12 mouse cellular contexts compared by ENCODE assay signal in the genomic region with DNA sequence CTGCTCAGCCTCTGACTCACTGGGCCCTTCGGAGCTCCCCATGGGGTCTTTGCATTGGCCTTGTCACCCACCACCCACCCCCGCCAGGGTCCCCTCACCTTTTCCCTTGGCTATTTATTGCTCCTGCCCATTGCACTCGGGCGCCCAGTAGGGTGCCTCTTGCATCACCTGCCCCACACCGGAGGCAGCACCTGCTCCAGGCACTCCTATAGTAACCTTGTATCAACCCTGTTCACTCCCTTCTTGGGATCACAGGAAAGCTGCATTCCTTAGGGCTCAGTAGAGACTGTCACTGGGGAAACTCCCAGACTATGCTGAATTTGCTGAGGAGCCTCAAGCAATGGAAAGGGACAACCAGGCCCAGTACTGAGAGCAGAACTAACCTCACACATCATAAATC. TPM values are rescaled to one million over a fixed set of nuclear protein-coding genes. Genes with fewer than 3 reads are reported as not detected.
DNase-seq lines count a peak whose midpoint lies in the region; ATAC-seq and TF ChIP-seq lines count a peak whose summit lies in the region.
"Had no signal": no experiment of that assay in that cellular context is flagged by ENCODE, and none has a peak within 500 bp of the region (broad histone marks: within the 10 kb centered on the region; RNA-seq: fewer than 3 reads in every experiment).

No protein-coding gene starts in this region.

- no peak for DNase-seq in heart, adult 2 months
- no peak for DNase-seq in ES-E14 (ENCODE audit: low read depth, low spot score)
- no peak for DNase-seq in liver, postnatal 0 days
- no peak for DNase-seq in left cerebral cortex, postnatal 10 days (ENCODE audit: extremely low spot score in 1 of 2, low spot score in 2 of 2)
- DNase-seq in kidney, postnatal 10 days = no peak
- DNase-seq: cerebellum, adult 9-10 months had no signal

- no peak for ATAC-seq in heart, embryonic 14.5 days (ENCODE audit: insufficient number of reproducible peaks, insufficient read depth, low FRiP score, low read depth)
- ATAC-seq in intestine, embryonic 16.5 days = peak; percentile 77
- ATAC-seq in liver, postnatal 0 days = peak; percentile 16; the same call in 1 of the 2 replicates
- ATAC-seq: CD4-positive, CD25-positive, alpha-beta regulatory T cell, adult 4 months; midbrain, embryonic 16.5 days had no signal

- H3K79me2 ChIP-seq in heart, adult 2 months (replicated peaks; ENCODE audit: control insufficient read depth, insufficient read depth, low read length) = no peaks in the 10 kb centered on the region

- H3K9me3 ChIP-seq in heart, embryonic 14.5 days (ENCODE audit: control insufficient read depth, low read length) = peaks cover 9% of the 10 kb centered on the region
- H3K9me3 ChIP-seq in ES-E14 (ENCODE audit: control insufficient read depth, insufficient read depth, low read depth, low read length) = no peaks in the 10 kb centered on the region
- H3K9me3 ChIP-seq in intestine, embryonic 16.5 days (ENCODE audit: control insufficient read depth, low read length) = peaks cover 10% of the 10 kb centered on the region
- no peaks in the 10 kb centered on the region for H3K9me3 ChIP-seq in liver, postnatal 0 days (ENCODE audit: low read length)

- no peak overlapping the region for H3K4me3 ChIP-seq in heart, embryonic 14.5 days (ENCODE audit: control insufficient read depth in 1 of 2, insufficient read depth in 1 of 2, low read depth in 1 of 2, low read length in 2 of 2)
- H3K4me3 ChIP-seq in heart, adult 2 months = no peak overlapping the region
- peak overlapping the region; percentile 52 to 62 for H3K4me3 ChIP-seq in ES-E14 (ENCODE audit: insufficient read depth in 1 of 2, low read depth in 1 of 2, low read length in 2 of 2, poor library complexity in 1 of 2, severe bottlenecking in 1 of 2)
- peak overlapping the region; percentile 15; the same call in 1 of the 2 replicates for H3K4me3 ChIP-seq in intestine, embryonic 16.5 days (ENCODE audit: low read length)
- peak overlapping the region; percentile 24; the same call in 1 of the 2 replicates for H3K4me3 ChIP-seq in liver, postnatal 0 days (ENCODE audit: low read depth, low read length)
- H3K4me3 ChIP-seq: neural tube, embryonic 13.5 days had no signal

- no peak for TF ChIP-seq CTCF in heart, adult 2 months (IDR thresholded peaks at IDR 0.05)
- TF ChIP-seq CTCF in liver, postnatal 0 days (IDR thresholded peaks at IDR 0.05; ENCODE audit: low read depth) = no peak

- peaks cover 12 to 22% of the 10 kb centered on the region in 2 experiments; a peak in 3 of 4 replicates for H3K4me1 ChIP-seq in heart, embryonic 14.5 days (ENCODE audit: control insufficient read depth in 2 of 2, insufficient read depth in 2 of 2, low read length in 2 of 2)
- H3K4me1 ChIP-seq in heart, adult 2 months (ENCODE audit: control insufficient read depth, insufficient read depth, low read length) = no peaks in the 10 kb centered on the region
- H3K4me1 ChIP-seq in ES-E14 (ENCODE audit: control insufficient read depth in 2 of 2, insufficient read depth in 2 of 2, low read length in 2 of 2, poor library complexity in 1 of 2) = peaks cover 0 to 22% of the 10 kb centered on the region in 2 experiments; a peak in 2 of 4 replicates
- peaks cover 35% of the 10 kb centered on the region for H3K4me1 ChIP-seq in intestine, embryonic 16.5 days (ENCODE audit: control insufficient read depth, insufficient read depth, low read length)
- peaks cover 13% of the 10 kb centered on the region for H3K4me1 ChIP-seq in liver, postnatal 0 days (ENCODE audit: insufficient read depth)

- peak overlapping the region; percentile 47; the same call in 1 of the 2 replicates for H3K4me2 ChIP-seq in heart, embryonic 14.5 days (ENCODE audit: low read length)
- peak overlapping the region; percentile 24 for H3K4me2 ChIP-seq in intestine, embryonic 16.5 days (ENCODE audit: low read depth, low read length)
- H3K4me2 ChIP-seq in liver, postnatal 0 days (ENCODE audit: low read depth, low read length) = peak overlapping the region; percentile 59
- H3K4me2 ChIP-seq: neural tube, embryonic 13.5 days had no signal

- no peak for TF ChIP-seq EP300 in heart, adult 2 months (IDR thresholded peaks at IDR 0.05; ENCODE audit: insufficient read depth, low read depth, low read length)
- no peak for TF ChIP-seq EP300 in liver, postnatal 0 days (IDR thresholded peaks at IDR 0.05; ENCODE audit: low read depth)

- no peaks in the 10 kb centered on the region for H3K27me3 ChIP-seq in heart, embryonic 14.5 days (ENCODE audit: control insufficient read depth, insufficient read depth, low read length)
- H3K27me3 ChIP-seq in heart, adult 2 months (ENCODE audit: control insufficient read depth, insufficient read depth, low read length) = no peaks in the 10 kb centered on the region
- H3K27me3 ChIP-seq in intestine, embryonic 16.5 days (replicated peaks; ENCODE audit: control insufficient read depth, insufficient read depth, low read length) = no peaks in the 10 kb centered on the region
- no peaks in the 10 kb centered on the region for H3K27me3 ChIP-seq in liver, postnatal 0 days (ENCODE audit: insufficient read depth, low read length)
- H3K27me3 ChIP-seq: neural tube, embryonic 13.5 days had no signal

- H3K36me3 ChIP-seq in heart, embryonic 14.5 days (ENCODE audit: control insufficient read depth, insufficient read depth, low read length) = no peaks in the 10 kb centered on the region
- H3K36me3 ChIP-seq in heart, adult 2 months (ENCODE audit: control insufficient read depth, insufficient read depth, low read length) = no peaks in the 10 kb centered on the region
- no peaks in the 10 kb centered on the region for H3K36me3 ChIP-seq in ES-E14 (ENCODE audit: control insufficient read depth, insufficient read depth, low read length, poor library complexity, severe bottlenecking)
- no peaks in the 10 kb centered on the region for H3K36me3 ChIP-seq in intestine, embryonic 16.5 days (ENCODE audit: control insufficient read depth, insufficient read depth, low read length)
- H3K36me3 ChIP-seq in liver, postnatal 0 days (replicated peaks; ENCODE audit: insufficient read depth, low read length) = no peaks in the 10 kb centered on the region
- H3K36me3 ChIP-seq: neural tube, embryonic 13.5 days had no signal

- H3K27ac ChIP-seq in heart, embryonic 14.5 days (replicated peaks in 1 of 2; ENCODE audit: control insufficient read depth in 1 of 2, insufficient read depth in 1 of 2, low read depth in 2 of 2, low read length in 2 of 2) = no peak overlapping the region
- no peak overlapping the region for H3K27ac ChIP-seq in heart, adult 2 months
- peak overlapping the region; percentile 66 for H3K27ac ChIP-seq in ES-E14 (ENCODE audit: insufficient read depth, low read depth, low read length, poor library complexity, severe bottlenecking)
- peak overlapping the region; percentile 69 for H3K27ac ChIP-seq in intestine, embryonic 16.5 days (ENCODE audit: low read length)
- peak overlapping the region; percentile 67 for H3K27ac ChIP-seq in liver, postnatal 0 days (ENCODE audit: low read depth)
- H3K27ac ChIP-seq: hindbrain, postnatal 0 days; neural tube, embryonic 13.5 days had no signal

- 38% methylated on average over 5 of the region's 5 CpGs for WGBS in heart, embryonic 14.5 days
- WGBS in heart, adult 2 months = 51% methylated on average over 5 of the region's 5 CpGs
- WGBS in intestine, embryonic 16.5 days = 38% methylated on average over 5 of the region's 5 CpGs
- WGBS in liver, postnatal 0 days (ENCODE audit: insufficient replicate concordance) = 55% methylated on average over 5 of the region's 5 CpGs

- in situ Hi-C loops in ES-E14 (cut with MboI; ENCODE audit: low sequenced_read_pairs in 2 of 2, unreplicated experiment in 2 of 2) = no loop called here

- no peak for TF ChIP-seq POLR2A in heart, adult 2 months (IDR thresholded peaks at IDR 0.05; ENCODE audit: insufficient read depth, low read depth, low read length)

- H3K9ac ChIP-seq in heart, embryonic 14.5 days (ENCODE audit: low read length) = peak overlapping the region; percentile 34; the same call in 1 of the 2 replicates
- H3K9ac ChIP-seq in heart, adult 2 months (ENCODE audit: low read depth, low read length) = no peak overlapping the region
- no peak overlapping the region for H3K9ac ChIP-seq in ES-E14 (ENCODE audit: insufficient read depth, low read depth, low read length, poor library complexity, severe bottlenecking)
- 0 out of 2 replicates have a peak overlapping the region, but pooled peaks have one; percentile 7 for H3K9ac ChIP-seq in intestine, embryonic 16.5 days (ENCODE audit: low read depth, low read length)
- no peak overlapping the region for H3K9ac ChIP-seq in liver, postnatal 0 days (replicated peaks)
- H3K9ac ChIP-seq: neural tube, embryonic 13.5 days had no signal

- intact Hi-C loops in heart, adult 2 months (cut with DNase I) = no loop called here
- intact Hi-C loops in left cerebral cortex, postnatal 10 days (cut with DNase I) = no loop called here

TF ChIP-seq in ES-E14, 5 proteins besides CTCF, POLR2A, EP300 and RAD21:
- no peak for TF ChIP-seq ZC3H11A (IDR thresholded peaks at IDR 0.05; ENCODE audit: borderline replicate concordance, low read depth, low read length)
- TF ChIP-seq HCFC1 (IDR thresholded peaks at IDR 0.05; ENCODE audit: borderline replicate concordance, insufficient read depth, low read length) = no peak
- no peak for TF ChIP-seq ZNF384 (IDR thresholded peaks at IDR 0.05; ENCODE audit: low read depth, low read length)
- TF ChIP-seq CHD2 (IDR thresholded peaks at IDR 0.05; ENCODE audit: low read depth, low read length) = no peak
- no peak for TF ChIP-seq MAFK (IDR thresholded peaks at IDR 0.05; ENCODE audit: insufficient read depth, low read depth, low read length)

RNA-seq across cellular contexts. Expression of a gene that starts 6.9 kb away (rescaled TPM):
- polyA plus RNA-seq in heart, embryonic 14.5 days (2014; fragmentation: Nextera tagmentation; extraction: Ambion mirVana) = 0.65 and 0.96 TPM in 2 replicates
- 1 to 10 TPM; 2.1 to 5.0 TPM for total RNA-seq in heart, adult 2 months (2021)
- 2.0 and 2.8 TPM in 2 replicates for polyA plus RNA-seq in heart, adult 2 months (2012; rRNA removed)
- 1.2 and 2.2 TPM in 2 replicates for total RNA-seq in ES-E14 (2012; rRNA removed)
- polyA plus RNA-seq in intestine, embryonic 16.5 days (2015; fragmentation: Nextera tagmentation; extraction: Ambion mirVana) = 3.9 and 5.8 TPM in 2 replicates
- polyA plus RNA-seq in liver, postnatal 0 days (2015; fragmentation: Nextera tagmentation; extraction: Ambion mirVana) = 0.80 and 1.8 TPM in 2 replicates
- total RNA-seq in left cerebral cortex, postnatal 10 days (2021) = 1 to 10 TPM; 6.4 to 7.4 TPM
- polyA plus RNA-seq: CD4-positive, CD25-positive, alpha-beta regulatory T cell, adult 4 months had no signal

Comparison
In these comparisons a context has a peak if more than half of its experiments do, and no peak if none do; other contexts are left out.
1. H3K9ac ChIP-seq: peak in heart, embryonic 14.5 days (single experiment) and intestine, embryonic 16.5 days (single experiment); none in heart, adult 2 months (single experiment), ES-E14 (single experiment) and liver, postnatal 0 days (single experiment).
2. H3K27ac ChIP-seq: peak in ES-E14 (single experiment), intestine, embryonic 16.5 days (single experiment) and liver, postnatal 0 days (single experiment); none in heart, embryonic 14.5 days (0 of 2) and heart, adult 2 months (single experiment).
3. H3K4me3 ChIP-seq: peak in ES-E14 (2 of 2), intestine, embryonic 16.5 days (single experiment) and liver, postnatal 0 days (single experiment); none in heart, embryonic 14.5 days (0 of 2) and heart, adult 2 months (single experiment).
4. Peak in every context shown above with its lines, with median percentiles within 50 percentile points of each other: H3K4me2 ChIP-seq.